Mouse (Mus musculus): ENCODE data around the gene Efl1.
"Not testable (repeated sequence)": the region's sequence is repeated elsewhere in the genome, so short reads cannot be mapped to it uniquely, and the experiment has no call there.

The Efl1 gene

DNA sequence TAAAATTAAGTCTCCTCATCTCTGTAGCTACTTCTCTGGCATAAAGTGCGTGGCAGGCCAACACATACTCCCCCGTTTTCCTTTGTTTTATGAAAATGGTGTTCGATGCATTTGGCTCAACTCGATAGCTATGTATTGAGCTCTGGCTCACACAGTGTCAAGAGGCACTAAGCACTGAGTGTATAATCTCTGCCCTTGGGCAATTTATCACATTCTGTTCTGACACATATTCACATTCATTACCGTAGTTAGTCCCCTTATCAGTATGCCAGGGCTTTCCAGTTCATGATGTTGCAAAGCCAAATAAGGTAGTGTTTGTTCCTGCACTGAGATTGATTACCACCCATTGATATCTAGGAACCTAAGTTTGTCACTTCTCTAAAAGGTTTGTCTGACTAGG, 71.3 kb downstream of the Efl1 start:
- no peak for DNase-seq (ENCODE audit: low spot score)

DNA sequence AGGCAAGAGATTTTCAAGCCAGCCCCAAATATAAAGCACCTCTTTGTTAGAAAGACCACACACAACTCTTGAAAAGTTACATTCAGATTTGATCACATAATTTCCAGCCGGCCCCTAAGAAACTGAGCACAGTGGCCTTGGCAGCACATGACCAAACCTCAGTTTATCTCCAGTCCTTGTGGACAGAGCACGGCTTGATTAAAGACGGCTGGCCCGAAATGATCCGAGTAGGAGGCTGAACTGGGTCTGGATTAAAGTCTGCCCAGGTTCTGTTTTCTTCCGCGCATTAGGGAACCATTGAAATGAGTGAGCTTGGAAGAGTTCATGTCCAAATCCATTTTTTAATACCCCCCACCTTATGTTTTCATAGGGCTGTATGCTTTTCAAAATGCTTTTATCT, 72.1 kb downstream of the Efl1 start:
- peak; percentile 38 for DNase-seq (ENCODE audit: low spot score)

DNA sequence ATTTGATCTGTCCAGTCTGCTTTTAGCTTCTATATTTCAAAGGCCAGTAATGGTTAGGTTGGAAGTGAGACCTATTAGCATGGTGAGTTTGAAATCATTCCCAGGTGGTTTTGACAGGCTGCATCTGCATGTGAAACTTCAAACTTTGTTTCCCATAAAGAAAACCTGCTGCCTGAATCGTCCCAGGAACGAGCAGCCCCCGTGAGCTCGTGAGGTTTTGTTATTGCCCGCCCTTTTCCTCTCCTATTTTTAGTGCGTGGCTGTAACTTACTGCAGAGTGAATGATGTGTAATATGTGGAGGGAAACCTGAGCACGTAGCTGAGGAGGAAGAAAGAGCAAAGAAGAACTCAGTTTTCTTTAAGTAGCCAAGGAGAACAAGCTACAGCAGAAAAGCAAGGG, 72.5 kb downstream of the Efl1 start:
- DNase-seq (ENCODE audit: low spot score), result no peak

DNA sequence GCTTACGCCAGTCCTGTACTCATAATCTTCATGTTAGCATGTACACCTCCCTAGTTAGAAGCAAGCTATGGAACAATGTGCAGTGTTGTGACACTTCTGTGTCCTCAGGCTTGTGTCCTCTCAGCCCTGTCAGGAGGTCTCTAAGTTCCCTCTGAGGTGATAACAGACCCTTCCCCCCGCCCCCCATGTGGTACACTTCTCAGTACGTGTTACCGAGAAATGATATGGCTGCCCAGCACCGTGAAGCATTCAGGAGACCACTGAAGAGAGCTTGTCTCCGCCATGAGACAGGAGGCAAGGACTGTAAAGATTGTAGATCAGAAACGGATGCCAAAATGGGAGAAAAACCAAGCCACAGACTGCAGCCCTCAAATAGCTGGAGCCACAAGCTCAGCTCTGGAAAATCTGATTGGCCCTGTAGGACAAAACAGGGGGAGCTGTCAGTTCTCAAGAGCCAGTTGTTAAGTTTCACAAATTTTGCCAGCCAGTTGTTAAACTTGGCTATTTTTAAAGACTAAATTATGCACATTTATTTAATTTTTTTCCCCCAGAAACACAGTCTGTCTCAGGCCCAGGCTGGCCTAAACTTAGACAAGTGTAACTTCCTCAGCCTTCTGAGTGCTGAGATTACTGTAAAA, 74.2 kb downstream of the Efl1 start:
- DNase-seq (ENCODE audit: low spot score), result no peak

DNA sequence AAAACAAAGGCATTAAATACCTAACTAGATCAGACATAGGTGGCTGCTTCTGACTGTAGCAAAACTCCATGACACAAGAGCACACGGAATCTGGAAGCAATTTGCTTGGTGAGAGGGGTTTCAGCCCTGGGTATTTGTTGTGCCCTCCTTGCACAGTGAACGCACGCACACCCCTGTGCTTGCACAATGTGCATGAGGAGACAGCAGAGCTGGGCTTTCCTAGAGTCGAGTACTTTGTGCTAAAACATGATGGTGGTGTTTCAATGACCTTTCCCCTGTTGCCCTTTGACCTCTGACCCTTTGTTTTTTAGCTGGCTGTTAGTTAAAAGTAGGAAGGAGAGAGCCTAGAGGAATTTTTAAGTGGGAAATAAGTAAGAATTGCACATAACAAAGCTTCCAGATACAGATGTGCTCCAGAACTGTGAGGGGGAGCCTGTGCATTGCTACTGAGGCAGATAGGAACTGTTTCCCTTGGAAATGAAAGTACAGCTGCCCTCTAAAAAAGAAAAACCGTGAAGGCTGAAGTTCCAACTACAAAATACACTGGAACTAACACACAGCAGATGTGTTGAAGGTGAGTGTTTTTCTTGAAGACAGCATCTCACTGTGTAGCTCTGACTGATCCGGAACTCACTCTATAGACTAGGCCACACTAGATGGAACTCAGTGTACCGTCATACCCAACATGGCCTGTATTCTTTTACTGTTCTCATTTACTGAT, 74.9 kb downstream of the Efl1 start:
- DNase-seq (ENCODE audit: low spot score), result no peak

DNA sequence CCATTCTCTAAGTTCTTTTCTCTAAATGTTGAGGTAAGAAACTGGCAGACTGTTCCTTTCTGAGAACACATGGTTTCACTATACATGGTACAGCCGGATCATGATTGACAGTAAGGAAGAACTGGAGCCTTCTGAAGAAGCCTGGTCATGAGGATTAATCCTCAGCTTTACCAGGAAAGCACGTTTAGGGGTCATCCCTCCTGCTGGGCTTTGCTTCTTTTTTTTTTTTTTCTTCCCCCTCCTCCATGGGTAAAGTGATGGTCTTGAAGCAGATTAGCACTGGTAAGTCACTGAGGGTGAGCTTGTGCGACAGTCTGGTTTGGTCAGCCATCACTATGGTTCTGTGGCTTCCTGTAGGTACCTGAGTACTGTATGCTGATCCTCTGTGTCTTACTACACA, 76.1 kb downstream of the Efl1 start:
- DNase-seq (ENCODE audit: low spot score), result no peak

DNA sequence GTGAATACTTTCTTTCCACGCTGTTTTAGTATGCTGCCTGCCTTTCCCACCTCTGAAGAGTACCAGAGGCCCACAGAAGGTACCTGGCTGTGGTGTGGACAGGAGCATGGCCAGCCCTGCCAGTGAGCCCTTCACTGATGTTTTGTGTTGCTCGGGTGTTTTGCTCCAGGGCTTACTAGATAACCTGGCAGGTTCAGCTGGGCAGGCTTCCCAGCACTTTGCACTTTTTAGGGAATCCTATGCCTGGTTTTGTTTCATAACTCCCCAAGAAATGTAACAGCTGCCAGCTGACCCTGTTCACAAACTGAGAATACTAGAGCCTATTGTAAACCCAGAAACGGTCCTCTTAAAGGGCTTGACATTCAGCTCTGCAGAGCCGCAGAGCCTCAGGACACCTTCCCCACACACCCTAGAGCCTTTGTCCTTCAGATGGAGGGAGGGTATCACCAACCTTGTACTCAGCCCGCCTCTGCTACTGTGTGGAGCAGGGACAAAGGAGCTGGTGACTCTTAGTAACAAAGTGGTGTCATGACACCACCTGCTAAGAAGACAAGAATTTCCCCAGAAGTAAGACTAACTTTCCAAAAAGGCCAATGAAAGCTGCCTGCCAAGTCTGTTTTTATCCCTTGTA, 76.7 kb downstream of the Efl1 start:
- no peak for DNase-seq (ENCODE audit: low spot score)

DNA sequence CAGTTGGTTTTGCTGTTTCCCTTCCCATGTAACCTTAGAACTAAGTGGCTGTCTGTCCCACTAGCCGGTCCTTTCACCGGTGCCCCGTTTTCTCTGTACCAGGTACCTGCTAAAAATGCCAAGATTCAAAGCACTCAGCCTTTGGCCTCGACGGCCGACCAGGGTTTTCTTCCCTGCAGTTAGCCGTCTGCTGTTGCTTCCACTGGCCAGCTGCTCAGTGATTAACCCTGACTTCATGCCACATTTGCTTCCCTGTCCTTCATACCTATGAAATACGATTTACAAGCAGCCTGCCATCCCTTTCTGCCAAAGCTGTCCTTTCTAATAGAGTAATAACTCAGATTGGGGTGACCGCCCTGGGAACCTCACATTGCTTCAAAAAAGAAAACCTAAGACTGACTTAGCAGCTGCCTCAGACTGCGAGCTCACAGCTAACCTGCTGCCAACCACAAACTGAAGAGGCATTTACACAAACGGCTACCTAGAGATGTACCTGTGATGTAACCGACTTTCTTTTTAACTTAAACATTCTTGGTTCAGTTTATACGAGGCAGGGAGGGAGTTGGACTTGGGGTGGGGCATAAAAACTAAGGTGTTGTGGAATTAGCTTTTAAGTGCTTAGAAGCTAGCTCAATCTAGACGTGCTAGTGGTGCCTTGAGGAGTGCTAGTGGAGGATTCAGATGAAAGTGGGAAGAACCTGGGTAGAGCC, 77.5 kb downstream of the Efl1 start:
- DNase-seq (ENCODE audit: low spot score), result no peak

DNA sequence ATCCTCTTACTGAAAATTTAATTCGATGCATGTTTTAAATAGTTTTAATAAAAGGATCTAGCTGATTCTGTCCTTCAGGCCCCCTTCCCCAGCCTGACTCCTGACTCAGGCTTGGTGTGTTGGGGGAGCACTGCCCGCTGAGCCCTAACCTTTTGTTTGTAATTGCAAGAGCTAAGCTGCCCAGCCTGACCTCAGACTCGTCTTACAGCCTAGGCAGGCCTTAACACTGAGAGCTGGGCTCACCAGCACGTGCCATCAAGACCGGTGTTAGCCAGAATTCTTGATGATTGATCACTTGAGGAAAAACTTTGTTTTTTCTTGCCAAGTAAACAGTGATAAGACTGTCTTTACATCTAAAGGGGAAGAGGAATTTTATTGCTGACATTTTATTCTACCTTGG, 78.7 kb downstream of the Efl1 start:
- DNase-seq (ENCODE audit: low spot score), result no peak

DNA sequence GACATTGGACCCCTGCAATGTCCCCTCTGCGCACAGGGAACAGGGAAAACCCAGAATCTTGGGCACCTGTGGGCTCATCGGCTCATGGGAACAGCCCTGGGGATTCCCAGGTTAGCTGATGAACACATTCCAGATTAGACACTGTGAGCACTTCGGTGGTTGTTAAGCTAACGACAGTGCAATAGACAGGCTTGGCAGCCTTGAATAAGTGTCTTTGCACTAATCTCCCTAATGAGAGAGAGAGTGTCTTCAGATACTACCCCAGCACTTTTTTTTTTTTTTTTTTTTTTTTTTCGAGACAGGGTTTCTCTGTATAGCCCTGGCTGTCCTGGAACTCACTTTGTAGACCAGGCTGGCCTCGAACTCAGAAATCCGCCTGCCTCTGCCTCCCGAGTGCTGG, 80.6 kb downstream of the Efl1 start:
- DNase-seq (ENCODE audit: low spot score), result not testable (repeated sequence)

DNA sequence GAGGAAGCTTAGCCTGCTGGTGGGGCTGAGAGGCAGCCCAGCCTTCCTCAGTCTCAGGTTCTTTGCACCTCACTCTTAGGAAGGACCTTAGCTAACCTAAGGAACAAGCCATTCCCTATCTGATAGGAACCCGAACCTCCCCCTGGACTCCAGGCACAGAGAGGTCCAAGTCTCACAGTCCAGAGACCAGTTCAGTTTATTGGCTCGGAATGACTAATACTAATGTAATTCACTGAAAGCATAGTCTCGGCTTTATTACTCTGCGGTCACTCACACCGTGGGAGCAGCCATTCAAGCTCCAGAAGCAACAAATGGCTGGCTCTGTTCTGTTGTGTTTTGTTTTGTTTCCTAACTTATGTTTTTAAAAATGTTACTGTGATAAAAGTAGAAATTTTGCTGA, 84.7 kb downstream of the Efl1 start:
- no peak for DNase-seq (ENCODE audit: low spot score)

DNA sequence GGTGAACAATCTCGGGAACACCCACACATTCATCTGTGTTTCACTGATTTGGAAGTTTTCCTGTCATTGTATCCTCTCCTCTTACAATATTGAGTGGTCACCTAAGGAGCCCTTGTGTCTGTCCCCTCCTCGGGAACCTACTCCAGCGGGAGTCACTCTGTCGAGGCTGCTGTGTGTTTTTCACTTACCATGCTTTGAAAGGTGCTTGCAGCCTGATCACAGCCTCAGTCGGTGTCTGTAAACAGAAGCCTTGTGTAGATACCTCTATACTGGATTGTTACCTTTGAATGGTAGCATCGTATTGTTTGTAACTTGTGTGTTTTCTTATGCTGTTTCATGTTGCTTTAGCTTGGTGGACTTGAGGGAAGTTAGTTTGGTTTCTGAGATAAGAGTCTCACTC, 85.6 kb downstream of the Efl1 start:
- no peak for DNase-seq (ENCODE audit: low spot score)

DNA sequence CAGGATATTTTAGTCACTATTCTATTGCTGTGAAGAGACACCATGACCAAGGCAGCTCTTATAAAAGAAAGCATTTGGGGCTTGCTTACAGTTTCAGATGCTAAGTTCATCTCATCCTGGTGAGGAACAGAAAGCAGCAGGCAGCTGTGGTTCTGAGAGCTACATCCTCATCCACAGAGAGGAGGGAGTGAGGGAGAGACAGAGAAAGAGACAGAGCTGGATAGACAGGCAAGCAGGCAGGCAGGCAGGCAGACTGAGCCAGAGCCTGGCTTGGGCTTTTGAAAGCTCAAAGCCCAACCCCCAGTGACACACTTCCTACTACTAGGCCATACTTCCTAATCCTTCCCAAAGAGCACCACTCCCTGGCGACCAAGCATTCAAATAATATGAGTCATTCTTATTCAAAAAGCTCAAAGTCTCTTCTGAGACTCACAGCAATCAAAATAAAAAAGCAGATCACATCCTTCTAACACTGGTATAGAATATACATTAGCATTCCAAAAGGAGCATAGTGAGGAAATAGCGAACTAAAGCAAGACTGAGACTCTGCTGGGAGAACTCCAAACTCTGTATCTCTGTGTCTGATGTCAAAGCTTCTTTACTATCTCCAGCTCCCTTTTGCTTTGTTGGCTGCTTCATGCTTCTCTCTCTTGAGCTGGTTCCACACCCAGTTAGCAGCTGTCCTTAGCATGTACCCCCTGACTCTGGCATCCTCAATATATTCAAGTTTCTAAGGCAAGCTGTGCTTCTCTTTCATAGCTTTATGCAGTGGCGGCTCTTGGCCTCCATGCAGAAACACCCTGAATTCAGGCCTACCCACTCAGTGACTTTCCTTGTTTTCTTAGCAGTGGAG, 86.6 kb downstream of the Efl1 start:
- DNase-seq (ENCODE audit: low spot score), result no peak

DNA sequence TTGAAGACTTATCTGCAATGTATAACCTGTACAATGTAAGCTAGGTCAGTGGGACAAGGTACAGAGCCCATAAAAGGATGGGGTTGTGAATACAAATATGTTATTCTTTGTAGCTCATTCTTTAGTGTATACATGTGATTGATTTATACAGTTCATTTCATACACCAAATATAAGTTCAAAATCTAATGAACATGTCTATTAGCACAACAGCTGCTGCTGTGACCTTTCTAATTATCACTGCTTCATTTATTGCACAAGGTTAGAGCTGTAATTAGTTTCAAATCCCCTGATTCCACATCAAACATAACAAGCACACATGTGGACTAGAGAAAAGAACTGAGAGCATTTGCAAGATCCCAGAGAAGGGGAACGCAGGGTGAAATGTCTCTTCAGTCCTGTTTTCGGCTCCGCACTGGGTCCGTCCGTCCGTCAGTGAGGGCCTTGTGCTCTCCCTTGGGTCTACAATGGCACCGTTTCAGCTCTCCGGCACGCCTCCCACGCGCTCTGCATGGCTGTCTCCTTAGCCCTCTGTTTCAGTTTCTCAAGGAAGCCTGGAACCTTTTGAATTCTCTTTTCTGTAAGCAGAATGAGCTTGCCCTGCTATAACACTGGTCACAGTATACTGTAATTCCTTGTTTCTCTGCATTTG, 94.8 kb downstream of the Efl1 start:
- peak; percentile 27 for DNase-seq (ENCODE audit: low spot score)

DNA sequence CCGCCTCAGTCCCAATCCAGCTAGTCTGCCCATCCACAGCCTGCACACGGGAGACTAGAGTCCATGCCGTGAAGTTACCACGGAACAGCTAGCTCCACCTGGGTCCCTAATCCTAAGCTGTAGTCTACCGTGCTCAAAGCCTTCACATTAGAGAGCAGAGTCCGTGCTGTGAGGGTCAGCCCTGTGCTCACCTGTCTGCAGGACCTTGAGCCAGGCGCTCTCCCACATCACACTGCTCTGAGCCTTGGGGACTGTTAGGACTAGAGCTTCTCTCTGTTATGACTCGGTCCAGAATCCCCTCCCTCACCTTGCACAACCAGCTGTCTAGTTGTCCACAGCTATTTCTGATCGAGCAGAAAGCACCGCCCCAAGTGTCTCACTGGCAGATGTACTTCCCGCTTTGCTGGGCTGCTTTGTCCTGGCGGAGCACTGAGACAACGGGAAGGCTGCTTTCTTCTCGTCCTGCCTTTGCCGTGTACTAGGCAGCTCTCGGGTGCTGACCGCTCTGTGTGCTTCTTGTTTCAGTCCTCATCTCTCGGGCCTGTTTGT, 95.8 kb downstream of the Efl1 start:
- DNase-seq (ENCODE audit: low spot score), result no peak

DNA sequence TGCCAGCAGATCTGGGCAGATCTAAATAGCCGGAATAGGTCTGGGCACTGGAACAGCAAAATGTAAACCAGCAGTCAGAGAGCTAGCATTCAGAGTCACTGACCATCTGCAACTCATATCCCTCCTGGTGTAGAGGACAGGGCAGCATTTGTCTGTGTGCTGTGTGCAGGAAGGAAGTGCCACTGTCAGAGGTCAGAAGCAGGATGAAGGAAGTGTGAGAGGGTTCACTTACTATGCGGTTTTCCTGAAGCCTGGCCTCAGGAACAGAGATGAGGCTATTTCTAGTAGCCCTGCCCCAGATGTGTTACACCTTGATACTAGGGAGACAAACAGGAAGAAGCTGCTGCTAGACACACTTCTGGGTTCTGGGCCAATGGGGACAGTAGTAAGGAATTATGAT, 100.4 kb downstream of the Efl1 start:
- DNase-seq (ENCODE audit: low spot score), result no peak

DNA sequence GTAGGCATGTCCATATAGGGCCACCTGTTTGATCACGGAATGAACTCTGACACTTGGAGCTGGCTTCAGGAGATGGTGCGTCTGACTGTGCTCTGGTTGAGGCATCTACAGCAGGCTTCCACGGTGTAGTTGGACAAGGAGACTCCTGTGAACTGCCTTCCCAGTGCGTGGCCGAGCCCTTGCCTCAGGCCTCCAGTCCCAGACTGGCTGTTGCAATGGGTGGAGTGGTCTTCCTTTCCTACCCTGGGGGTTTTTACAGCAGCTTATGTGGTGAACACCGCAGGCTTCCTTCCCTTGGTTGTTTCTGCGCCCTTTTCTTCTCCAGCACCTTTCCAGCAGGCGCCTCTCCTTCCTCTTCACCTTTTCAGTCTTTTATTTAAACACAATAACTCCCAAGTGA, 100.8 kb downstream of the Efl1 start:
- DNase-seq (ENCODE audit: low spot score), result no peak

DNA sequence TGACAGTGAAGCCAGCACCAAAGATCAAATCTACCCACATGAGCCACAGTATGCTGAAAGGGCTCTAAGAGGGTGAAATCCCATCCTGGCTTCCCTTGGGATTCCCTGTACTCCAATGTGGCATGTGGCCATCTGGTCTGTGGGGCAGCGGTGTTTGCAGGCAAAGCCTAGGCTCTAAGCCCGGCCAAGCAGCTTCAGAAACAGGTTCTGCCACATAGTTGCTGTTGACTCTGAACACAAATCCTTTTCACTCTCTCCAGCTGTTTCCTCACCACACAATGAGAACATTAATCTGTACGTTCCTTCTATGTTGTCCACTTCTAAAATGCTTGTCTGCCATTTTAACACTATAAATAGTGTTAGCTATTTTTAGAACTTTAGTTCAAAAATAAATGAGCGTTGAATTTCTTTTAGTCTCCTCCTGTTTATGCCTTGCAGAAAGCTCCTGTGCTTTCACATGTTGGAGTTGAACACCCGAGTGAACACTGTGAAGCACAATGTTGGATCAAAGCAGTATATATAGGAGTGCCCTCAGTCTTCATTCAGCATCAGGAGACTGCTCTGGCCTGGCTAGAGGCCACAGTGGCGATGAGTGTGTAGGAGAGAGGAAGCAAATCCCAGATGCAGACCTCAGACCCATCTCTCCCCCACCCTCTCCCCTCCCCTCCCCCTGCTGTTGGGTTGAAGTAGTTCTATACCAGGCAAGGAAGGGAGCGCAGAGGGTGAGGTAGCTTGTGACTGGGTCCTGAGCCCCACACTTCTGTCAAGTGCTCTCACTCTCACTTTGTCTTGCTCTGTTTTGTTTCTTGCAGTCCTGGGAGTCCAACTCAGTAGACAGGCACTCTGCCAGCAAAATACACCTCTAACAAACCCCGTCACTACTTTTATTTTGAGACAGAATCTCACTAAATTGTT, 104.0 kb downstream of the Efl1 start:
- DNase-seq (ENCODE audit: low spot score), result no peak

DNA sequence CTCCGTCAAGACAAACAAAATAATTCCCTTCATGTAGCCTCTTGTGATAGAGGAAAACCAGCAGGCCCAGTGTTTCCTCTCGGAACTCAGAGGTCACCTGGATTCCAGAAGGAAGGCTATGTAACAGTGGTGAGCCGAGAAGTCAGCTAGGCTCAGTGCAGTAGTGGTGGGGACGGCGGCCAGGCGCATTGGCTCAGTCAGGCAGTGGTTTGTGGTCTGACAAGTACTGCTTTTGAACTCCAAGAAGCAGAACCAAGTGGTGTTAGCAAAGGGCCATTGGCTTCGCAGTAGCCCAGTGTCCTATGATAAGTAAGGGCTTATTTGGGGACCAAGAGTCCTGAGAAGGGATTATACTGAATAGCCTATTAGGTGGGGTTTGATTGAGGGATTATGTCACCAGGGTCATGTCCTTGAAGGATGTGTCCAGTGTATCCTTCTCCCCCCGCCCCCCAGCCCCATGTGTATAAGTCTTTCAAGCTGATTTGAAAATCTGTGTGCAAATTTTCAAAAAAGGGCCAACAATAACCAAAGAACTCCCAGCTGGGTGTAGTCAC, 107.3 kb downstream of the Efl1 start:
- no peak for DNase-seq (ENCODE audit: low spot score)

DNA sequence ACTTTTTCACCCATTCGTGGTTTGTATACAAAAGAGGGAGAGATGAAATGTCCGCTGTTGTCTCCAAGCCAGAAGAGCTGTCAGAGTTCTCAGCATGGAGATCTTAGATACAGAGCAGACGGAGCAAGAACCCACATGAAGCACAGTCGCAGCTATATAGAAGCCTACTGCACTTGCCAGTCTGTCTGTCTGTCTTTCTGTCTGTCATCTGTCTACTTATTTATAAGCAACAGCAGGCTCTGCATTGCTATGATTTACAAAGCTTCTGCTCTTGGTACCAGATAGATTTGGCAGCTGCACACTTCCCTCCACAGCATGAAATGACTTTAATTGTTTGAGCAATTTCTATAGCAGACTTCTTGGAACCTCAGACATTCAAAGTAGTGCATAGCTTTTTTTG, 110.1 kb downstream of the Efl1 start:
- no peak for DNase-seq (ENCODE audit: low spot score)
